ENCODE assay signal across 9 mouse cellular contexts in the genomic region with DNA sequence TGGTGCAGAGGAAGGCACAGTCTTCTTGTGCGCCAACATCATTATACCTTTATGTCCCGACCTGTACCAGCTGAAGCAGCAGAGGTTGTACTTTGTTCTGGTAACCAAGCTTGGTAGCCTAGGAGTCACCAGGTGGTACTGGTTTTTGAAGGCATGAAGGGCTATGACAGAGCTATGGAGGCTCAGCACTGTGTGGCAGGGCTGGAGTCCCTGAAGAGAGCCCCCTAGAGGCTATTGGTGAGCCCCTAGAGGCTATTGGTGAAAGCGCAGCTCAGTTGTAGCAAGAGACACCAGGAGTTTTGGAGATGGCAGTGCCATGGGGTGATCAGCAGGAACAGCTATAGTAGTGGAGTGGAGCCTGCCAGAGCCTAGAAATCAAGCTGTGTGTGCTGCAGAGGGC. TPM values are rescaled to one million over a fixed set of nuclear protein-coding genes. Genes with fewer than 3 reads are reported as not detected.
DNase-seq lines count a peak whose midpoint lies in the region; ATAC-seq and TF ChIP-seq lines count a peak whose summit lies in the region.
"Had no signal": no experiment of that assay in that cellular context is flagged by ENCODE, and none has a peak within 500 bp of the region (broad histone marks: within the 10 kb centered on the region; RNA-seq: fewer than 3 reads in every experiment).

No protein-coding gene starts in this region.

- H3K9me3 ChIP-seq in heart, embryonic 10.5 days, result no peaks in the 10 kb centered on the region
- H3K9me3 ChIP-seq in ES-E14 (ENCODE audit: control insufficient read depth, insufficient read depth, low read depth, low read length), result no peaks in the 10 kb centered on the region
- H3K9me3 ChIP-seq in forebrain, embryonic 11.5 days (ENCODE audit: control insufficient read depth, low read length), result no peaks in the 10 kb centered on the region
- H3K9me3 ChIP-seq in neural tube, embryonic 12.5 days, result no peaks in the 10 kb centered on the region

- peaks cover 10% of the 10 kb centered on the region for H3K4me1 ChIP-seq in heart, embryonic 10.5 days
- no peaks in the 10 kb centered on the region for H3K4me1 ChIP-seq in ES-E14 (ENCODE audit: control insufficient read depth in 2 of 2, insufficient read depth in 2 of 2, low read length in 2 of 2, poor library complexity in 1 of 2)
- no peaks in the 10 kb centered on the region for H3K4me1 ChIP-seq in forebrain, embryonic 11.5 days (replicated peaks; ENCODE audit: control insufficient read depth, insufficient read depth, low read length)
- no peaks in the 10 kb centered on the region for H3K4me1 ChIP-seq in neural tube, embryonic 12.5 days

- H3K4me3 ChIP-seq in heart, embryonic 10.5 days, result no peak overlapping the region
- H3K4me3 ChIP-seq in ES-E14 (ENCODE audit: insufficient read depth in 1 of 2, low read depth in 1 of 2, low read length in 2 of 2, poor library complexity in 1 of 2, severe bottlenecking in 1 of 2), result no peak overlapping the region
- H3K4me3 ChIP-seq in forebrain, embryonic 11.5 days (ENCODE audit: low read depth, low read length), result no peak overlapping the region
- no peak overlapping the region for H3K4me3 ChIP-seq in neural tube, embryonic 12.5 days

- H3K36me3 ChIP-seq in heart, embryonic 10.5 days, result no peaks in the 10 kb centered on the region
- no peaks in the 10 kb centered on the region for H3K36me3 ChIP-seq in ES-E14 (ENCODE audit: control insufficient read depth, insufficient read depth, low read length, poor library complexity, severe bottlenecking)
- H3K36me3 ChIP-seq in forebrain, embryonic 11.5 days (ENCODE audit: control insufficient read depth, insufficient read depth, low read length), result no peaks in the 10 kb centered on the region
- no peaks in the 10 kb centered on the region for H3K36me3 ChIP-seq in neural tube, embryonic 12.5 days

- H3K27me3 ChIP-seq in heart, embryonic 10.5 days (ENCODE audit: insufficient read depth, poor library complexity, severe bottlenecking), result peaks cover 8% of the 10 kb centered on the region; the same call in 1 of the 2 replicates
- no peaks in the 10 kb centered on the region for H3K27me3 ChIP-seq in forebrain, embryonic 11.5 days (ENCODE audit: control insufficient read depth, insufficient read depth, low read length)
- H3K27me3 ChIP-seq in neural tube, embryonic 12.5 days (replicated peaks), result no peaks in the 10 kb centered on the region

- ATAC-seq in forebrain, embryonic 11.5 days (replicated peaks; ENCODE audit: low FRiP score), result peak; percentile 61; the same call in 1 of the 2 replicates
- peak; percentile 78 for ATAC-seq in neural tube, embryonic 12.5 days (ENCODE audit: low FRiP score, low read depth)

- intact Hi-C loops in heart, postnatal 10 days (cut with DNase I), result no loop called here

- DNase-seq in heart, postnatal 10 days, result peak; percentile 16 to 20
- DNase-seq in heart, embryonic 10.5 days (ENCODE audit: low spot score), result no peak
- peak; percentile 95 for DNase-seq in ES-E14 (ENCODE audit: low read depth, low spot score)
- DNase-seq in forebrain, embryonic 11.5 days (ENCODE audit: low spot score), result peak; percentile 65
- DNase-seq in large intestine, adult 2 months (ENCODE audit: low read depth, low spot score), result peak; percentile 8
- no peak for DNase-seq in frontal cortex, postnatal 25 days (ENCODE audit: low spot score in 2 of 2)
- no peak for DNase-seq in gastrocnemius, adult 18-20 months (ENCODE audit: low spot score)

- H3K9ac ChIP-seq in ES-E14 (ENCODE audit: insufficient read depth, low read depth, low read length, poor library complexity, severe bottlenecking), result no peak overlapping the region
- no peak overlapping the region for H3K9ac ChIP-seq in forebrain, embryonic 11.5 days (ENCODE audit: low read length)
- no peak overlapping the region for H3K9ac ChIP-seq in neural tube, embryonic 12.5 days

- H3K27ac ChIP-seq in heart, embryonic 10.5 days, result no peak overlapping the region
- H3K27ac ChIP-seq in ES-E14 (ENCODE audit: insufficient read depth, low read depth, low read length, poor library complexity, severe bottlenecking), result no peak overlapping the region
- no peak overlapping the region for H3K27ac ChIP-seq in forebrain, embryonic 11.5 days (ENCODE audit: low read depth, low read length)
- no peak overlapping the region for H3K27ac ChIP-seq in neural tube, embryonic 12.5 days
- H3K27ac ChIP-seq: macrophage had no signal

- WGBS in heart, embryonic 10.5 days, result 61% methylated on average over 3 of the region's 3 CpGs
- 53% methylated on average over 3 of the region's 3 CpGs for WGBS in forebrain, embryonic 11.5 days
- 52% methylated on average over 3 of the region's 3 CpGs for WGBS in large intestine, adult 2 months
- 54% methylated on average over 3 of the region's 3 CpGs for WGBS in neural tube, embryonic 12.5 days

- in situ Hi-C loops in ES-E14 (cut with MboI; ENCODE audit: low sequenced_read_pairs in 2 of 2, unreplicated experiment in 2 of 2), result no loop called here

- no peak overlapping the region for H3K4me2 ChIP-seq in forebrain, embryonic 11.5 days (ENCODE audit: low read depth, low read length, severe bottlenecking)
- H3K4me2 ChIP-seq in neural tube, embryonic 12.5 days (replicated peaks), result no peak overlapping the region

TF ChIP-seq in ES-E14, 5 proteins besides CTCF, POLR2A, EP300 and RAD21:
- TF ChIP-seq HCFC1 (IDR thresholded peaks at IDR 0.05; ENCODE audit: borderline replicate concordance, insufficient read depth, low read length) (no peak), ZC3H11A (IDR thresholded peaks at IDR 0.05; ENCODE audit: borderline replicate concordance, low read depth, low read length) (peak; percentile 64; the same call in 1 of the 2 replicates)

RNA-seq across cellular contexts. Expression of a gene that starts 5.3 kb away (rescaled TPM):
- total RNA-seq in heart, postnatal 10 days (2021), result under 1 TPM; 0.10 to 0.20 TPM
- polyA plus RNA-seq in heart, embryonic 10.5 days (2016; fragmentation: Nextera tagmentation; extraction: Ambion mirVana), result 0.13 TPM in 1 of 2 replicates, not detected in the other
- not detected in 2 replicates for total RNA-seq in ES-E14 (2012; rRNA removed)
- polyA plus RNA-seq in forebrain, embryonic 11.5 days (2014; fragmentation: Nextera tagmentation; extraction: Ambion mirVana), result not detected in 2 replicates
- polyA plus RNA-seq in large intestine, adult 2 months (2012; rRNA removed), result 2.4 and 3.4 TPM in 2 replicates
- polyA plus RNA-seq in neural tube, embryonic 12.5 days (2016; fragmentation: Nextera tagmentation; extraction: Ambion mirVana), result not detected in 2 replicates
- total RNA-seq in gastrocnemius, adult 18-20 months (2021), result under 1 TPM in 1 of 2 experiments, not detected in 1; 0.09 TPM

RNA-seq across cellular contexts. Expression of a gene that starts 29.2 kb away (rescaled TPM):
- total RNA-seq in heart, postnatal 10 days (2021), result not detected
- polyA plus RNA-seq in heart, embryonic 10.5 days (2016; fragmentation: Nextera tagmentation; extraction: Ambion mirVana), result not detected in 2 replicates
- not detected in 2 replicates for total RNA-seq in ES-E14 (2012; rRNA removed)
- not detected in 2 replicates for polyA plus RNA-seq in forebrain, embryonic 11.5 days (2014; fragmentation: Nextera tagmentation; extraction: Ambion mirVana)
- polyA plus RNA-seq in large intestine, adult 2 months (2012; rRNA removed), result 2,801 and 3,610 TPM in 2 replicates
- polyA plus RNA-seq in neural tube, embryonic 12.5 days (2016; fragmentation: Nextera tagmentation; extraction: Ambion mirVana), result not detected in 2 replicates
- total RNA-seq in gastrocnemius, adult 18-20 months (2021), result not detected
- polyA plus RNA-seq: macrophage had no signal

RNA-seq across cellular contexts. Expression of a gene that starts 43.0 kb away (rescaled TPM):
- total RNA-seq in heart, postnatal 10 days (2021), result under 1 TPM; 0.17 to 0.22 TPM
- not detected in 2 replicates for polyA plus RNA-seq in heart, embryonic 10.5 days (2016; fragmentation: Nextera tagmentation; extraction: Ambion mirVana)
- total RNA-seq in ES-E14 (2012; rRNA removed), result 0.13 TPM in 1 of 2 replicates, not detected in the other
- polyA plus RNA-seq in forebrain, embryonic 11.5 days (2014; fragmentation: Nextera tagmentation; extraction: Ambion mirVana), result not detected in 2 replicates
- 2.9 and 3.6 TPM in 2 replicates for polyA plus RNA-seq in large intestine, adult 2 months (2012; rRNA removed)
- 0.11 TPM in 1 of 2 replicates, not detected in the other for polyA plus RNA-seq in neural tube, embryonic 12.5 days (2016; fragmentation: Nextera tagmentation; extraction: Ambion mirVana)
- total RNA-seq in gastrocnemius, adult 18-20 months (2021), result under 1 TPM in 1 of 2 experiments, not detected in 1; 0.14 TPM

Comparison
In these comparisons a context has a peak if more than half of its experiments do, and no peak if none do; other contexts are left out.
1. DNase-seq: peak in heart, postnatal 10 days (2 of 2), ES-E14 (single experiment), forebrain, embryonic 11.5 days (single experiment) and large intestine, adult 2 months (single experiment); none in heart, embryonic 10.5 days (single experiment), frontal cortex, postnatal 25 days (0 of 2) and gastrocnemius, adult 18-20 months (single experiment).
2. RNA of a gene that starts 29.2 kb away (polyA plus RNA-seq): 2,801 to 3,610 TPM in large intestine, adult 2 months; not detected in heart, embryonic 10.5 days, not detected in forebrain, embryonic 11.5 days and not detected in neural tube, embryonic 12.5 days; every median in the first group is over 1,000 times any median in the second.